In genomic region chr19:57359701-57360326, GRCm38 (mm10) we compare ENCODE assay signal across 7 mouse cellular contexts. TPM values are rescaled to one million over a fixed set of nuclear protein-coding genes. Genes with fewer than 3 reads are reported as not detected.
DNase-seq lines count a peak whose midpoint lies in the region; ATAC-seq lines count a peak whose summit lies in the region.

No protein-coding gene starts in this region.

- peaks cover 23 to 50% of the 10 kb centered on the region in 2 experiments for H3K4me1 ChIP-seq in heart, embryonic 14.5 days (ENCODE audit: control insufficient read depth in 2 of 2, insufficient read depth in 2 of 2, low read length in 2 of 2)

- H3K4me3 ChIP-seq in heart, embryonic 14.5 days (ENCODE audit: control insufficient read depth in 1 of 2, insufficient read depth in 1 of 2, low read depth in 1 of 2, low read length in 2 of 2), result peak overlapping the region; percentile 43 to 85

- peak overlapping the region; percentile 73 for H3K9ac ChIP-seq in heart, embryonic 14.5 days (ENCODE audit: low read length)

- DNase-seq in ovary, postnatal 36 days (ENCODE audit: low spot score), result peak; percentile 38
- DNase-seq in ovary, adult 18-20 months (ENCODE audit: low spot score), result no peak
- DNase-seq in cerebellum, adult 8-10 months, result peak; percentile 34
- peak; percentile 56 for DNase-seq in liver
- DNase-seq in spleen, postnatal 36 days (ENCODE audit: low spot score in 2 of 2), result peak; percentile 49 to 59

- no peaks in the 10 kb centered on the region for H3K9me3 ChIP-seq in heart, embryonic 14.5 days (ENCODE audit: control insufficient read depth, low read length)

- H3K36me3 ChIP-seq in heart, embryonic 14.5 days (ENCODE audit: control insufficient read depth, insufficient read depth, low read length), result no peaks in the 10 kb centered on the region

- H3K27ac ChIP-seq in heart, embryonic 14.5 days (replicated peaks in 1 of 2; ENCODE audit: control insufficient read depth in 1 of 2, insufficient read depth in 1 of 2, low read depth in 2 of 2, low read length in 2 of 2), result peak overlapping the region; percentile 56 to 97

- peak overlapping the region; percentile 80 for H3K4me2 ChIP-seq in heart, embryonic 14.5 days (ENCODE audit: low read length)

- WGBS in heart, embryonic 14.5 days, result 30% methylated on average over 10 of the region's 10 CpGs

- H3K27me3 ChIP-seq in heart, embryonic 14.5 days (ENCODE audit: control insufficient read depth, insufficient read depth, low read length), result no peaks in the 10 kb centered on the region

- ATAC-seq in heart, embryonic 14.5 days (ENCODE audit: insufficient number of reproducible peaks, insufficient read depth, low FRiP score, low read depth), result no peak
- no peak for ATAC-seq in inflammation-experienced regulatory T-cells, adult 6 months

RNA-seq across cellular contexts. Expression of gene Fam160b1, which starts 0.7 kb away (rescaled TPM):
- polyA plus RNA-seq in heart, embryonic 14.5 days (2014; fragmentation: Nextera tagmentation; extraction: Ambion mirVana), result 13.4 and 15.1 TPM in 2 replicates
- polyA plus RNA-seq in inflammation-experienced regulatory T-cells, adult 6 months (2017; shearing (Covaris generic)), result 10 to 100 TPM in 2 of 3 experiments, 1 to 10 TPM in 1; 9.2 to 10.8 (median 10.6) TPM

RNA-seq across cellular contexts. Expression of gene Ablim1, which starts 45.1 kb away (rescaled TPM):
- polyA plus RNA-seq in heart, embryonic 14.5 days (2014; fragmentation: Nextera tagmentation; extraction: Ambion mirVana), result 46.9 and 53.8 TPM in 2 replicates
- 100 to 1,000 TPM; 240 to 284 (median 264) TPM for polyA plus RNA-seq in inflammation-experienced regulatory T-cells, adult 6 months (2017; shearing (Covaris generic))
